Mouse (Mus musculus) 3T3-L1 (cell line): ENCODE data around the gene 4930432M17Rik.

ENCODE experiments used
- DNase-seq: peaks from one replicate; pipeline ENCODE4 v3.0.0-alpha.2; 2015; ENCODE audit warnings: low read depth, low spot score

4930432M17Rik gene

GRCm38 (mm10) chr3:121707106-121707505 is 36.5 kb downstream of the 4930432M17Rik start:
- peak; percentile 48 for DNase-seq

GRCm38 (mm10) chr3:121710894-121711531 is 40.5 kb downstream of the 4930432M17Rik start:
- peak; percentile 52 for DNase-seq

DNA sequence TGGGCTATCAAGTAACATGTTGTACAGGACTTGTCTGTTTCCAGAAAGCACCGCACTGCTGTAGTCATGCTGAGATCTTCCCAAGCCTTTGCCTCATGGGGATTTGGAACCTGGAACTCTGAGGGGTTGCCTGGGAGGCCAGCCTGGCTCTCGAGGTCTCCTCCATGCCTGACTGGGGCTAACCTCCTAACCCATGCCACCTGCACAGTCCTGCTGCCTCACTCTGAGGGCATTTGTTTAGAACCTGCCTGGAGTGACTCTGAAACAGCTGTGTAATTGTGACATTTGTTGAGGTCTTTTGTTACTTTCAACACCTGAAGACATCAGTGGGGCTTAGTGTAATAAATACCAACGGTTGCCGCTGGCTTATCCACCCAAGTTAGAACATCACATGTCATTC is 41.7 kb downstream of the 4930432M17Rik start:
- no peak for DNase-seq

GRCm38 (mm10) chr3:121713151-121713701 is 42.7 kb downstream of the 4930432M17Rik start:
- no peak for DNase-seq

GRCm38 (mm10) chr3:121713816-121714215 is 43.3 kb downstream of the 4930432M17Rik start:
- DNase-seq = no peak

DNA sequence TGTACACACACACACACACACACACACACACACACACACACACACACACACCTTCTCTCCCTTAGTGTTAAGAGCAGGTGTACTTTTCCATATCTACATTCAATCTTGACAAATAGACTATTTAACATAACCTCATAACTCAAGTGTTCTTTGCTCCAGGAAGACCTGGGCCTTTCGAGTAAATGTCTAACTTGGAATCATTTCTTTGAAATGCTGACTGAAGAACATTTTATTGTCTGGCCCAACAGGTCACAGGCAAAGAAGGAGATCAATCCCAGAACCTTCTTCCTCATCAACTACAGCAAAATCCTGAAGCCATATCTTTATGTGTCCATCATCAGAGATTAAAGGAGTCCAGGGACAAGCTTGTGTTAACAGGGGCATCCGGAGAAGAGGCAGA is 43.9 kb downstream of the 4930432M17Rik start:
- no peak for DNase-seq

GRCm38 (mm10) chr3:121715336-121715735 is 44.8 kb downstream of the 4930432M17Rik start:
- DNase-seq = no peak

DNA sequence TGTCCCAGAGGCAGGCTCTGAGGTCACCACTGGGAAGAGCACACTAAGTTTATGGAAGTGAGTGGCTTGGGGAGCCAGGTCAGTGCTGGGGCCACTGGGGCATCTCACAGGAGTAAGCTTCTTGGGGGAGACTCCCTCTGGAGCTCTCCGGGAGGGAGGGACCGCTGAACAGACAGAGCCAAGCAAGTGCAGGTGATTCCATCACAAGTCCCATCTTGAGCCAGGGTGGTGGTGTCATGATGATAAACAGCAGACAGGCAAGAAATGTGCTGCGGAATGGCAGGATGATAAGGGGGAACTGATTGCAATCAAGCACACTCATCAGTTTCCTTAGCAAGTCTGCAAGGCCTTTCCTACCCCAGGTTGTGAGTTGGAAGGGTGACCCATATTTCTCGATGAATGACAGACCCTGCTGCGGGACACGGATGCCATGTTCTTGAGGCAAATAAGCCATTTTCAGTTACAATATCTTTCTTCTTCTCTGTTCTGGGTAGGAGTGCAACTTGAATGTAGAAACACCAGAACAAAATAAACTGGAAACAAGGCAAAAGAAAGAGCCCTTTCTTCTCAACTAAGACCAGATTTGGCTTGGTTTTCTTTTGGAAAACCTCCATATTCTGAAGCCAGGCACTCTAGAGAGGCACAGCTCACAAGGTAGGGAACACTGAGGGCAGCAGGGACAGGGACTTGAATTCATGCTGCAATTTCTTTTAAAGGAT is 45.3 kb downstream of the 4930432M17Rik start:
- DNase-seq = no peak

GRCm38 (mm10) chr3:121716480-121716879 is 45.9 kb downstream of the 4930432M17Rik start:
- DNase-seq = no peak

DNA sequence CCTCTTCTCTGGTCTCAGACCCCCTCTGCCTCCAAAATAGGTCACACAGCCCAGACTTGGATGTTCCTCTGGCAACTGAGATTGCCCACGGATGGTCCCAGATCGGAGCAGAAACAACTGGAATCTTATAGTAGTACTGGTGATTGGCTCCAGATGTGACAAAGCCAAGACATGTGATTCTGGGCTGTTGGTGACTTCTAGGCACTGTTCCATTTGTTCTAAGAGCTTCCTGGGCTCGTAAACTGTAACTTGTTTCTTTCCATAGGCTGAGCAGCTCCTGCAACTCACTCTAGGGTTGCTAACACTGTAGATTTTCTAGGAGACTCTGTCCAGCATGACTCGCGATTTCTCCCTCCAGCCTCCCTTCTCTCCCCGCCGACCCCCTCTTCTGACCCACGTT is 48.1 kb downstream of the 4930432M17Rik start:
- peak; percentile 77 for DNase-seq

DNA sequence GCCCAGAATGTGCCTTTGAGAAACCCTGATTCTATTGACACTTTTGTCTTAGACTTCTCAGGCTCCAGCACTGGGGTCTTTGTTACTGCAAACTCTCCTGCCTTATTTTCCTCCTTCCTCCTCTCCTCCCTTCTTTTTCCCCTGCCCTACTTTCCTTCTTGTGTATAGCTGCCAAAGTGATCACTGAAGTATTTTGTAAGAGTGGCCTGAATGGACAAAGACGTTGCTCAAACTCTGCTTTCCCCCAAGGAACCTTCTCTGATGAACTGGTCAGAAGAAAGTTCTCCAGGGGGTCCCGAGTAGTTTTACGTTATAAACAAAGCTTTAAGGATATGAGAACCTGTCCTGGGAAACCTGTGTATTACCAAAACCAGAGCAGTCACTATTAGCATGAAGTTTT is 49.1 kb downstream of the 4930432M17Rik start:
- DNase-seq = no peak

DNA sequence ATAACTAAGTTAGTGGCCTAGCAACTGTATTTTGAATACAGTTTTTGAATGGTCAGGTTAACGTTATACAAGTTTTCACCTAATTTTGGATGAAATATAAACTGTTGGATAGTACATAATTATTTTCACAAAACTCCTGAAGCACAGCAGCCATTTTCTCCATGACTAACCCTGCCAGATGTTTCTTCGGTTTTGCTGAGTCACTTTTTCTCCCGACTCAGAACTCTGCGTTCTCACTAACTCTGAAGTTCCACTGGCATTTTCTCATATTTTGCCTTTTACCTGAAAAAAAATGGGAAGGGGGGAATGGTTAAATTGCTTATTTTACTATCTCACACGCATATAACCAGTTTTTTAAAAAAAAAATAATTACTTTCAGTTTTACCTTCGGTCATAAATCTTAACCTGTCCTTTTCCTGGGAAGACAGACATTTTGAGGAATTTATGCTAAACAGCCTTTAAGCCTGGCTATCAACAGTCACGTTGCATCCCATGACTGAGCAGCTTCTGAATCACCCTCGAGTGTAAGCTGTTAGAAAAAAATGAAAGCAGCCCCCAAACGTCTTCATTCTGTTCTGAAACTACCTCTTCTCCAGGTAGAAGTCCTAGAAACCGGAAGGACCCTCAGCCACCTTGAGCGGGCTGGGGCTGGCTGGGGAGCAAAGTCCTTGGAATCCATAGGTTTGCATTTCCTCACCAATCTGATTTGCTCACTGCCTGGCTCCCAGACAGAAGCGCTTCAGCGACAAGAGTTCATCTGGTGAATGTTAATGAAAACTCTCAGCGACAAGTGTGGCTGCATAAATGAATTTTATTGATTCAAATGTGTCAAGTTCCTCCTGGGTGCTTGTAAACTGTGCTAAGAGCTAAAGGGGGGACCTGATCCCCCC is 50.5 kb downstream of the 4930432M17Rik start:
- peak; percentile 88 for DNase-seq

DNA sequence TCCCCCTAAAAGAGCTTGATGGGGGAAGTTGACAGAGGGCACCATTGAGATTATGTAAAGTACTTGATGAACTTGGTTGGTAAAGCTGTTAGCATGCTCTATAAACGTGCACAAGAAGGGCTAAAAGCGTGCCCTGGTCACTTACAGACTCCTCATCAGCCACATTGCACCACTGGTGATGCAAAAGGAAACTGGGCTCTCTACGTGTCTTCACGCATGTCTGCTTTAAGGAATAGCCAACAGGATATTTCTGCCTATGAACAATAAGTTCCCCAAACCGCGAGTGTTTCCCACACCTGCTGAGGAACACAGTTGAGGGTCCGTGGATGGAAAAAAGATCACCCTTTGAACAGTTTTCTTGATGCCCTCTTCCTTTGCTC is 51.1 kb downstream of the 4930432M17Rik start:
- DNase-seq = peak; percentile 24

- peak; percentile 91 for DNase-seq
These were observed 52.6 kb downstream of the 4930432M17Rik start, which contains the start of gene F3 for GRCm38 (mm10) chr3:121722971-121723844. Gene F3 (plus strand): TSS chr3:121723537.

DNA sequence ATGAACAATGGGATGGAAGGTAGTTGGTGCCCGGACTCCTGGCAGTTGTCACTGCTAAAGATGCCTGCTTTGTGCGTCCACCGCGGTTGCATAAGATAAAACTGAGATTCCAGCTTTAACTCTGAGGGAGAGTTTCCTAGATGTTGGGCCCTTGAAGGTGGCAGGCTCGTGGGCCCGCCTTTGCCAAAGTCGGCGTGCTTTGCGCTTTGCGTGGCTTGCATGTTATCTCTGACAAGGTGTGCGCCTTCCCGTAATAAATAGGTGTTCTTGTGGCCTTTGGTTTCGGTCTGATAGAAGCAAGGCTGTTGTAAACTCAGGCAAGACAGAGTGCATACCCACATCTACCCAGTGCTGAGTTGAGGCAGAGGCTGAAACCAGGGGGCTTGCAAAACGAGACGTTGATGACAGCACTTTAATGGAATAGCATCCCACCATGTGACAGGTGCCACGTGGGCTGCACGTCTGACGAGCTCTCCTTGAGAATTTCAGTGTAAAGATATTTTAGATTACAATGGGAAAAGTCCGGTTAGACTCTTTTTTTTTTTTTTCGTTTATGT is 53.5 kb downstream of the 4930432M17Rik start:
- DNase-seq = peak; percentile 50

DNA sequence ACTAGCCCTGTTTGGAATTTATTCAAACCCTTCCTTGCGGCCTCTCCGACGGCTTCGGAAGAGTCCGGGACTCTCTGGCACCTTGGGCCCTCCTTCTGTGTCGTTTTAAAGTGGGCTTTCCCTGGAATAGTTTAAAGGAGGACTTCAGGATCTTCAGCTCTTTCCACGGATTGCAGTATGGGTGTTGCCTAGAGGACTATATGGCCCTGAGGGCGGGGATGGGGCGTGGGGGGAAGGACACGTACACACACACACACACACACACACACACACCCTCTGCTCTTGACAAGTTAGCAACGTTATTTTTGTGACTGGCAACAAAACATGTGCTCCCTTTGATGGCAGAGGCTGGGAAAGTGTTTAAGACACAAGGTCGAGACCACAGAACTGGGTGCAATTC is 54.0 kb downstream of the 4930432M17Rik start:
- peak; percentile 50 for DNase-seq

DNA sequence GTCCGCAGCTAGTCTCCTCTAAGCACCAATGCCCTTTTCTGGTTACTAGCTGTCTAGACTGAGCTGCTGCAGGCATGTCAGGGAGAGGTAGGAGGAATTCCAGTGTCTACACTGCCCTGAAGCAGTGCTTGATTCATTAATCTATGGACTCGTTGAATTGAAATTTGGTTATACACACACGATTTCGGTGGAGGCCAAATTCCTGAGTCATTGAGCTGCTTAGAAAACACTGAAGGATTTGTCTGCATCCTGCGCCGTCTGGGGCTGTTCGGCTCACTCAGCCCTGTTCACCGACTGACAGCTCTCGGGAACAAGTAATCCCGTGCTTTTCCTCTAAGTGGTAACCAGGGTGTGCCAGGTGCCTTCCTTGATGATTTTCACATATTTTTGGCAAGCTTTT is 55.1 kb downstream of the 4930432M17Rik start:
- DNase-seq = no peak

GRCm38 (mm10) chr3:121729678-121730077 is 59.1 kb downstream of the 4930432M17Rik start:
- peak; percentile 2 for DNase-seq
